Mouse (Mus musculus): ENCODE results near the gene Foxi1.

Gene Foxi1

DNA sequence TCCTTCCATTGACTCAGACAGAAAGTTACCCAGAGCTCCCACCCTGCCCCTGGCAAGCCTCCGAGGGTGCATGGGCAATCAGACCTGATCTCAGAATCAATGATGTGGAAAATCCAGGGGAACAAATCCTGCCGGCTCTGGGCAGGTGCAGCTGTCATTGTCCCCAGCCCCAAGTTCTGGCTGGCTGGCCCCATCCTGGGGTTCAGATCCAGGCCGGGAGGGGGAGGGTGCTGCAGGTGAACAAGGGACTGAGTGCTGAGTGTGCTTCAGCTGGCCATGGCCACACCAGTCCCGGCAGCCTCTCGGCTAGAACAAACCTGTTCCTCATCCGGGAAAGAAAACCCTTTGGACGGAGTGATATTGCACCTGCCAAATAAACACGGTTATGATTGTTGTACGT is 49.0 kb downstream of the Foxi1 start:
- no peak for DNase-seq (ENCODE audit: low read depth, low spot score)

DNA sequence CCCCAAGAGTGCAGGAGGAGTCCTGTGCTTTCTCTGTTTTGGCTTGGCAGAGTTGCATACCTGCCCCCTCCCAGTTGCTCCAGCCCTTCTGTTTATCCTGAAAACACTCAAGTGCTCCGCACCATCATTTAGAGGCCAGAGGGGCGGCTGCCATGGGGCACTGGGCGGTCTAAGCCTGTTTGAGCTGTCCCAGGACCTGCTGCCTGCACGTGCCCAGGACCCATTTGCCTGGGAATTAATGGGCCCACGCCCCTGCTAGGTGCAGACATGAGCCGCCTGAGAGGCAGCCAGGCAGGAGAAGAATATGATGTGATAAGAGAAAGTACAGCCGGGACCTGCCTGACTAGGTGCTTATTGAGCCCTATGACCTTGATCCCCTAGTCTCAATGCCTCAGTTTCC is 52.7 kb downstream of the Foxi1 start:
- DNase-seq (ENCODE audit: low read depth, low spot score), result no peak

Data from R1 (cell line).